In genomic region chr17:34264452-34265351, GRCm38 (mm10) we compare ENCODE assay signal across 8 mouse cellular contexts. TPM values are rescaled to one million over a fixed set of nuclear protein-coding genes. Genes with fewer than 3 reads are reported as not detected.
A peak's percentile ranks its signal among the peaks of the same experiment; 100 is the strongest.
DNase-seq lines count a peak whose midpoint lies in the region; ATAC-seq and TF ChIP-seq lines count a peak whose summit lies in the region.

No protein-coding gene starts in this region.

- under 1% methylated on average over 92 of the region's 93 CpGs for WGBS in hindbrain, embryonic 12.5 days
- 1% methylated on average over 79 of the region's 93 CpGs for WGBS in liver, embryonic 14.5 days (ENCODE audit: insufficient replicate concordance)

- TF ChIP-seq CTCF in layer of hippocampus, adult 2 months (conservative IDR thresholded peaks at IDR 0.05) = no peak
- no peak for TF ChIP-seq CTCF in liver, embryonic 14.5 days (IDR thresholded peaks at IDR 0.05; ENCODE audit: low read depth)

- H3K27ac ChIP-seq in layer of hippocampus, adult 2 months = no peak overlapping the region
- H3K27ac ChIP-seq in brown adipose tissue, adult 24 weeks (replicated peaks; ENCODE audit: low read depth, low read length) = no peak overlapping the region; the same call in 1 of the 2 replicates
- H3K27ac ChIP-seq in hindbrain, embryonic 12.5 days = no peak overlapping the region
- H3K27ac ChIP-seq in liver, embryonic 14.5 days = no peak overlapping the region

- peak overlapping the region; percentile 98 for H3K4me2 ChIP-seq in hindbrain, embryonic 12.5 days (replicated peaks)
- peak overlapping the region; percentile 66 for H3K4me2 ChIP-seq in liver, embryonic 14.5 days (ENCODE audit: low read depth)

- H3K4me1 ChIP-seq in brown adipose tissue, adult 24 weeks (ENCODE audit: control insufficient read depth, insufficient read depth, insufficient read length, low read length) = no peaks in the 10 kb centered on the region
- H3K4me1 ChIP-seq in hindbrain, embryonic 12.5 days = peaks cover 23% of the 10 kb centered on the region
- peaks cover 0 to 7% of the 10 kb centered on the region in 2 experiments; a peak in 2 of 4 replicates for H3K4me1 ChIP-seq in liver, embryonic 14.5 days (replicated peaks; ENCODE audit: control insufficient read depth in 2 of 2, insufficient read depth in 2 of 2, low read length in 1 of 2)

- DNase-seq in layer of hippocampus, adult 2 months (ENCODE audit: low spot score in 2 of 2) = no peak
- DNase-seq in layer of hippocampus, postnatal 36 days = no peak
- no peak for DNase-seq in liver, embryonic 14.5 days (ENCODE audit: low read depth in 3 of 3, low spot score in 3 of 3)
- DNase-seq in splenic B cell, adult 2 months (ENCODE audit: low read depth, low spot score) = peak; percentile 69
- DNase-seq in MN1 (ENCODE audit: low spot score) = no peak
- DNase-seq in left cerebral cortex, adult 11 months (ENCODE audit: low spot score) = no peak

- H3K4me3 ChIP-seq in layer of hippocampus, adult 2 months = peak overlapping the region; percentile 49
- peak overlapping the region; percentile 60 for H3K4me3 ChIP-seq in brown adipose tissue, adult 24 weeks (ENCODE audit: insufficient read depth, low read depth, low read length)
- peak overlapping the region; percentile 53 for H3K4me3 ChIP-seq in hindbrain, embryonic 12.5 days
- peak overlapping the region; percentile 42 to 47 for H3K4me3 ChIP-seq in liver, embryonic 14.5 days (ENCODE audit: insufficient read depth in 1 of 2, low read depth in 2 of 2, low read length in 2 of 2)

- H3K36me3 ChIP-seq in hindbrain, embryonic 12.5 days = no peaks in the 10 kb centered on the region
- H3K36me3 ChIP-seq in liver, embryonic 14.5 days (replicated peaks; ENCODE audit: control insufficient read depth, insufficient read depth, low read depth) = no peaks in the 10 kb centered on the region
- peaks cover 44% of the 10 kb centered on the region for H3K36me3 ChIP-seq in splenic B cell, adult 2 months (ENCODE audit: control insufficient read depth, insufficient read depth, low read length, poor library complexity, severe bottlenecking)

- peak overlapping the region; percentile 54 for H3K9ac ChIP-seq in hindbrain, embryonic 12.5 days
- 0 out of 2 replicates have a peak overlapping the region, but pooled peaks have one; percentile 14 for H3K9ac ChIP-seq in liver, embryonic 14.5 days (replicated peaks)

- H3K27me3 ChIP-seq in hindbrain, embryonic 12.5 days = peaks cover 29% of the 10 kb centered on the region
- H3K27me3 ChIP-seq in liver, embryonic 14.5 days (ENCODE audit: control insufficient read depth, insufficient read depth, low read length) = peaks cover 30% of the 10 kb centered on the region
- H3K27me3 ChIP-seq in splenic B cell, adult 2 months (ENCODE audit: control insufficient read depth, insufficient read depth, low read length, poor library complexity, severe bottlenecking) = no peaks in the 10 kb centered on the region

- TF ChIP-seq EP300 in liver, embryonic 14.5 days (IDR thresholded peaks at IDR 0.05; ENCODE audit: low read depth) = no peak

- H3K9me3 ChIP-seq in hindbrain, embryonic 12.5 days (replicated peaks) = no peaks in the 10 kb centered on the region
- H3K9me3 ChIP-seq in liver, embryonic 14.5 days (ENCODE audit: control insufficient read depth, low read length) = no peaks in the 10 kb centered on the region

- ATAC-seq in hindbrain, embryonic 12.5 days (ENCODE audit: low FRiP score) = peak; percentile 26; the same call in 1 of the 2 replicates
- no peak for ATAC-seq in liver, embryonic 14.5 days (ENCODE audit: insufficient read depth)

RNA-seq across cellular contexts. Expression of gene H2-Ab1, which starts 7.2 kb away (rescaled TPM):
- total RNA-seq in layer of hippocampus, adult 2 months (2021) = 1 to 10 TPM; 1.7 to 1.8 TPM
- total RNA-seq in layer of hippocampus, postnatal 36 days (2021) = 1 to 10 TPM; 1.6 to 1.9 TPM
- 71.7 and 90.6 TPM in 2 replicates for polyA plus RNA-seq in brown adipose tissue, adult 24 weeks (2012; ENCODE audit: insufficient read depth, insufficient read length, missing spikeins)
- polyA plus RNA-seq in hindbrain, embryonic 12.5 days (2016; fragmentation: Nextera tagmentation; extraction: Ambion mirVana) = 1.5 and 1.7 TPM in 2 replicates
- polyA plus RNA-seq in liver, embryonic 14.5 days (2012; rRNA removed) = 2.0 and 2.3 TPM in 2 replicates
- 3.2 and 3.3 TPM in 2 replicates for polyA plus RNA-seq in liver, embryonic 14.5 days (2014; fragmentation: Nextera tagmentation; extraction: Ambion mirVana)

RNA-seq across cellular contexts. Expression of gene H2-Aa, which starts 22.9 kb away (rescaled TPM):
- 1 to 10 TPM in 1 of 2 experiments, under 1 TPM in 1; 0.66 to 1.2 TPM for total RNA-seq in layer of hippocampus, adult 2 months (2021)
- total RNA-seq in layer of hippocampus, postnatal 36 days (2021) = 1 to 10 TPM in 1 of 2 experiments, under 1 TPM in 1; 0.87 to 1.3 TPM
- 181 and 183 TPM in 2 replicates for polyA plus RNA-seq in brown adipose tissue, adult 24 weeks (2012; ENCODE audit: insufficient read depth, insufficient read length, missing spikeins)
- polyA plus RNA-seq in hindbrain, embryonic 12.5 days (2016; fragmentation: Nextera tagmentation; extraction: Ambion mirVana) = 0.19 TPM in 1 of 2 replicates, not detected in the other
- 1.1 and 1.5 TPM in 2 replicates for polyA plus RNA-seq in liver, embryonic 14.5 days (2012; rRNA removed)
- 1.8 and 2.5 TPM in 2 replicates for polyA plus RNA-seq in liver, embryonic 14.5 days (2014; fragmentation: Nextera tagmentation; extraction: Ambion mirVana)

RNA-seq across cellular contexts. Expression of gene H2-Ob, which starts 26.0 kb away (rescaled TPM):
- total RNA-seq in layer of hippocampus, adult 2 months (2021) = under 1 TPM in 1 of 2 experiments, not detected in 1; 0.17 TPM
- total RNA-seq in layer of hippocampus, postnatal 36 days (2021) = under 1 TPM in 1 of 2 experiments, not detected in 1; 0.47 TPM
- polyA plus RNA-seq in brown adipose tissue, adult 24 weeks (2012; ENCODE audit: insufficient read depth, insufficient read length, missing spikeins) = 0.55 and 2.1 TPM in 2 replicates
- polyA plus RNA-seq in hindbrain, embryonic 12.5 days (2016; fragmentation: Nextera tagmentation; extraction: Ambion mirVana) = not detected in 2 replicates
- 0.13 and 0.20 TPM in 2 replicates for polyA plus RNA-seq in liver, embryonic 14.5 days (2012; rRNA removed)
- 0.13 and 0.17 TPM in 2 replicates for polyA plus RNA-seq in liver, embryonic 14.5 days (2014; fragmentation: Nextera tagmentation; extraction: Ambion mirVana)

RNA-seq across cellular contexts. Expression of gene H2-Eb1, which starts 41.0 kb away (rescaled TPM):
- total RNA-seq in layer of hippocampus, adult 2 months (2021) = 1 to 10 TPM; 1.0 to 1.3 TPM
- total RNA-seq in layer of hippocampus, postnatal 36 days (2021) = 1 to 10 TPM; 1.3 TPM
- 93.0 and 109 TPM in 2 replicates for polyA plus RNA-seq in brown adipose tissue, adult 24 weeks (2012; ENCODE audit: insufficient read depth, insufficient read length, missing spikeins)
- polyA plus RNA-seq in hindbrain, embryonic 12.5 days (2016; fragmentation: Nextera tagmentation; extraction: Ambion mirVana) = 1.5 and 1.7 TPM in 2 replicates
- polyA plus RNA-seq in liver, embryonic 14.5 days (2012; rRNA removed) = 0.65 and 0.91 TPM in 2 replicates
- 0.80 and 0.83 TPM in 2 replicates for polyA plus RNA-seq in liver, embryonic 14.5 days (2014; fragmentation: Nextera tagmentation; extraction: Ambion mirVana)

Comparison
In these comparisons a context has a peak if more than half of its experiments do, and no peak if none do; other contexts are left out.
1. RNA of gene H2-Ab1, which starts 7.2 kb away (polyA plus RNA-seq): 71.7 to 90.6 TPM in brown adipose tissue, adult 24 weeks; 2.0 to 3.3 TPM in liver, embryonic 14.5 days and 1.5 to 1.7 TPM in hindbrain, embryonic 12.5 days; every median in the first group is over 10 times any median in the second.
2. RNA of gene H2-Aa, which starts 22.9 kb away (polyA plus RNA-seq): 181 to 183 TPM in brown adipose tissue, adult 24 weeks; 1.1 to 2.5 TPM in liver, embryonic 14.5 days and 0.19 TPM in hindbrain, embryonic 12.5 days; every median in the first group is over 10 times any median in the second.
3. Peak in every context shown above with its lines, with median percentiles within 50 percentile points of each other: H3K4me3 ChIP-seq.